Mouse (Mus musculus) CD4-positive, CD25-positive, alpha-beta regulatory T cell, adult 2 months (primary cell): Measurements from ENCODE around the gene Ccdc83.

Experiments used
- DNase-seq: peaks from one replicate; pipeline ENCODE4 v3.0.0-alpha.2; 2012; ENCODE audit warnings: low read depth, low spot score

The Ccdc83 gene

DNA sequence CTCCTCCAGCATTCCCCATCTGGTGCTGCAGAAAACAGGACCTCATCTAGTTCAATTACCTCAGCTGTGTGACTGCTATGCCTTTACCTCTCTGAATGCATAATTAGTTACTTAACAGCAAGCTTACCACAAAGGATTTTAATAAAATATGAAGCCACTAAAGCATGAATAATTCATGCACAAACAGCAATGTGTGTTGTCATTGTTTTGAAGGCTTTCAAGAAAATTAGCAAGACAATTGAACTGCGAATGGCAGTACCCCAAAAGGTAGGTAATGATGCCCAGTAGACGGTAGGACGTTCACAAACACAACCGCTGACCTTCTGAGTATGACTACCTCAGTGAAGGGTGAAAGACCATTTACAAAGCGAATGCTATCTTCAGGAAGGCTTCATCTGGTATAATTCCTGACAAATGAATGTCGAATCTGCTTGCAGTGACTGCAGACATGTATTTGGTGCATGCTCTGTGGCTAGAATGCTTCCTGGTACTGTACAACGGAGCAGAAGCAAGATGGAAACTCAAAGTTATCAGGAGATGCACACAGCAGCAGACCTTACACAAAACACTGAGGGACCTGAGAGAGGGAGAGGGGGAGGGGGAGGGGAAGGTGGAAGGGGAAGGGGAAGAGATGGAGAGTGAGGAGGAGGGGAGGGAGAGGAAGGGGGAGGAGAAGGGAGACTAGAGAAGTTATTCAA lies 3.5 kb downstream of the Ccdc83 start:
- DNase-seq: no peak

DNA sequence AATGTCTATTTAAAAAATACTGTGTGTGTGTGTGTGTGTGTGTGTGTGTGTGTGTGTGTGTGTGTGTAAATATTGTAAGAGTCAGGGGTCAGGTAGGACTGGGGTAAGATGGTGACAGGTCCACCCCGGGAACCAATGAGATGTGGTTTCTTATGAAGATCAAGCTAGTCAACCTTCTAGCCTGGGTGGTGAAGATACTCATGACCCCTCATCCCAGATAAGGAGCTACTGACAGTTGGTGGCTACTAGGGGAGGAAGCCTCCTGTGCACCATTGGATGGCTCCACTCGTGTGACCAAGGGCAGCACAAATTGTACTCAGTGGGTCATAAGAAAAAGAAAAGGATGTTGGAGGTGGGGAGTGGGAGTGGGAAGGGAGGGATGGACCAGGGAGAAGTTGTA lies 5.7 kb downstream of the Ccdc83 start:
- DNase-seq: no peak

DNA sequence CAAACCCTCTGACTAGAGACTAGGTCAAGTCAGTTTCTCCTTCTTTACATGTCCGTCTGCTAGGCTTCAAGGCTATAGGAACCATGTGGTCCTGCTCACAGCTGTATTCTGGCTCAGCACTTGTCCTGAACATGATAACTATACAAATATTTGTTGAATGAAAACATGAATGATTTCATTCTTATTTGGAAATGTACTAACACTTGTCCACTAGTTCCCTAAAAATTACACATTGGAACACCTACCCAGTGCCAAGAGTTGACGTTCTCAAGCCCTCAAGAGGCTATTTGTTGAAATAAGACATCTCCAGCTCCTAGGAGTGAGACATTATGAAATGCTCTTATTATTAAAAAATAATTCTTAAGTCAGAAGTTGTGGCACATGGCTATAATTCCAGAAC lies 6.9 kb downstream of the Ccdc83 start:
- DNase-seq: no peak

DNA sequence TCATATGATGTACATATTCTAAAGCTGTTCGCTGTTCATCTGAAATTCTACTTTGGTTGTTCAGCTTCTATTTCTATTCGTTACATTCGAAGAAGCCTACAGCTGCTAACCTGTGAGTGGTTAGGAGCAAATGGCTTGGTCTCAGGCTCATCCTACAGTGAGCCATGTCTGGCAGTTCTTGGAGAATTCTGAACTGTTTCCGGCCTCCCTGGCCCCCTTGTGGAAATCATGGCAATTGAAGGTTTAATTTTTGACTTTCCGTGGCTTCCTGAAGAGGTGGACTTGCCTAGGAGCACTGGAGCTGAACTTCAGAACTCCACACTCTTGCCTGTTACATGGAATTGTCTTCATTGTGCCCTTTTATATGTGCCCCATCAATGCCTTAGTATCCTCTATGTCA lies 12.6 kb downstream of the Ccdc83 start:
- no peak for DNase-seq

DNA sequence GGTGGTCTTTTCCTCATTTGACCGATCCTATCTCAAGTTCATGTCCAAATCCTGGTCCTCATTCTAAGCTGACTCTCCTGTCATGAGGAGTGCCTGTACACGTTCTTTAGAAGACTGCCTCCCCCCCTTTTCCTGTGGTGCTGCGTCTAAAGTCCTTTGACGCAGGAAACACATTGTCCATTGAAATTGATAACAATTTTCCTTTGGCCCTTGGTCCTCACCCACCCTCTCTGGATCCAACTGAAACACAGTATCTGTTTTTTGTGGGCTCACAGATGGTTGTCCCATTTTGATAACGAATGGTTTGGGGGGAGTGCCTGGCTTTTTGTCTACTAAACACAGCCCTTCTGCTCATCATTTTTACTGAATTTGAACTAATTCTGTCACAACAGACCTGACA lies 21.9 kb downstream of the Ccdc83 start:
- no peak for DNase-seq

DNA sequence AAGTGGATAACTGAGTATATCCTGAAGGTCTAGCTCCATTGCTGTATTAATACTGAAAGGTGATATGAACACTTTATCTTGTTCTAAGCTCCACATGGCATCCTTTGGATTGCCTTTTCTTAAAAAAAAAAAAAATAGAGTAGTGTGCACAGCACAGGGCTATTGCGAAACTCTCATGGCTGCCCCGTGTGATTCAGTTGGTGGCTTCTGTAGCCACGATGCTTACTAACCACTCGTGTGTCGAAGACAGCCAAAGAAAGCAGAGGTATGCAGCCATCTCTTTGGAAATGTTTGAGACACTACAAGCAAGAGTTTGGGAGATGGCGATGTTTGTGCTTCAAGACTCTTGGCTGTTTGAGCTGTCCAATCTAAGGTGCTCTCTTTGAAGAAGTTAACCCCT lies 22.4 kb downstream of the Ccdc83 start:
- DNase-seq: no peak

DNA sequence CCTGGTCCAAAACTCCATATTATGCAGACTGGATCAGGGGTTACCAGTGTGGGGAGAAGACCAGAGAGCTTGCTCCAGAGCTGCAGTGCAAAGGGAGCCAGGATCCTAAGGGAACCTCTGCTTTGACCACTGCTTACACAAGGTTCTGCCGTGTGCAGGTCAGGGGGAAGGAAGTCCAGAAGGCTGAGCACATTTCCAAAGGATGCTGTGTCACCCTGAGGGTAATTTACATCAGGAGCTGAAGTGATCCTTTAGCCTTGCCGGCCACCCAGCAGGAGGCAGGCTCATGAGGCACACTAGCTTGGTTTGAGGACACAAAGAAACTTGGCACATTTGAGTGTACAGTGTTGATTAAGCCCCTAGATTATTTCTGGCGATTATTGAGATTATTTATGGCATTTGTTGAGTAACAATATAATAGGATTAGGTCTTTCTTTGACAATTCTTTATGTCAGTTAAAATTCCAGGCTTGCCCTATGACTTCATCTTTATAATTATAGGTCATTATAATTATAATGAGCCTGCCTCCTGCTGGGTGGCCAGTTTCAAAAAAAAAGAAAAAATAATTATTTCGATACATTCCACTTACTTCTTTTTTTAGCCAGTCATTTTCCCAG lies 29.2 kb downstream of the Ccdc83 start:
- DNase-seq: no peak

DNA sequence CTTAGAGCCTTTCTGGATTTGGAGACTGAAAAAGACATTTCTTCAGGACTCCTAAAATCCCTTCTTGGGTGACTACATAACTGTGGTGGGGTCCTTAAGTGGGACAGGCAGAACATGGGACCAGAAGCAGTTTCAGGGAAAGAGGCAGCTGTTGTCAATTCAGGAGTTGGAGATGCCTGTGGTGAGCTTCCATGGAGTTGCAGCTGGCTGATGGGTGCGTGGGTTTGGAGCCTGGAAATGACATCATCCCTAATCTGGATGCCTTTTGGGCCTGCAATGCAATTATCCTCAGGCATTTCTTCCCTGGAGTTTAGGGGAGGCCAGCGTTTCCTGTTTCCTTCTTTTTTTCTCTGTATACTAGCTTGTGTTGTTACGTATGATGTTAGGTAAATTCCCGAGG lies 31.7 kb downstream of the Ccdc83 start:
- no peak for DNase-seq

DNA sequence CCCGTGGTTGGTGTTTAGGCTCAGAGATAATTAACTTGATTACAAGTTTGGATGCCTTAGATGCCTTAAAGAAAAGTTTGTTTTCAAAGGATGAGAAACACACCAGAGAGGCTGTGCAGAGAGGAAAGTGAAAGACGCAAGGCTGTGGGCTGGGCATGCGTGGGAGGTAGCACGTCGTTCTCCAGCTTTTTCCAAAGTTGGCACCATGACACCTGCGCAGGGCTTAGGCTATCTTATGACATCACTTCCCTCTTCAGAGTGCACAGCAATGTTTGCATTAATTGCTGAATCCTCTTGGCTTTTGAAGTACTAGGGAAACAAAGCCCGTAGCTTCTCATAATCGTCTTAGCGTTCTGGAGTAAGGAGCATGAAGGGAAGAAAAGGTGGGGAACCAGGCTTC lies 34.1 kb downstream of the Ccdc83 start:
- DNase-seq: no peak

DNA sequence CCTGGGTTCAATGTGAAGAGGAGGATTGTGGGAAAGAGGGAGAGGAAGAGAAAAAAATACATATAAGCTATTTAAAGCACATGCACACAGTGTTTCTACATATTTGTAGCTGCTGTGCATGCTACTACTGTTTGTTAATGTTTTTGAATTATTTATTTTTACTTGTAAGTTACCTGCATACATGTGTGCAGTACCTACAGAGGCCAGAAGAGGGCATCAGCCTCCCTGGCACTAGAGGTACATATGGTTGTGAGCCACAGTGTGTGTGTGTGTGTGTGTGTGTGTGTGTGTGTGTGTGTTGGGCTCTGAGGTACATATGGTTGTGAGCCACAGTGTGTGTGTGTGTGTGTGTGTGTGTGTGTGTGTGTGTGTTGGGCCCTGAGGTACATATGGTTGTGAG lies 36.7 kb downstream of the Ccdc83 start:
- DNase-seq: peak; percentile 61

DNA sequence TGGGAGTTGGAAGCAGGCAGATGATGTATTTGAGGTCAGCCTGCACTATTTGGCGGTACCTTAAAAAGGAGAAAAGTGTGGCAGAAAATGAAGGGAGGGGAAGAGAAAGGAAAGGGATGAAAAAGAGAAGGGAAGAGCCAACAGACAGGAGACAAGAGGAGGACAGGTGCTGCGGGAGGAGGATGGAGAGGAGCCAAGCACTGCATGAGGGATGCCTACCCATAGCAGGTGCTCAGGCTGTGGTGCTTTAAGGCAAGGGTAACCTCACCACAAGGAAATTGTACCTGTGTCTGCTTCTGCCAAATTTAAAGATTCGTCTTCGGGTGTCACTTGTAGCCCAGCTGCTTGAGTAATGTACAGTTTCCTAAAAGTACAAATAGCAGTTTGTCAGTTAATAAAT lies 37.5 kb downstream of the Ccdc83 start:
- no peak for DNase-seq

DNA sequence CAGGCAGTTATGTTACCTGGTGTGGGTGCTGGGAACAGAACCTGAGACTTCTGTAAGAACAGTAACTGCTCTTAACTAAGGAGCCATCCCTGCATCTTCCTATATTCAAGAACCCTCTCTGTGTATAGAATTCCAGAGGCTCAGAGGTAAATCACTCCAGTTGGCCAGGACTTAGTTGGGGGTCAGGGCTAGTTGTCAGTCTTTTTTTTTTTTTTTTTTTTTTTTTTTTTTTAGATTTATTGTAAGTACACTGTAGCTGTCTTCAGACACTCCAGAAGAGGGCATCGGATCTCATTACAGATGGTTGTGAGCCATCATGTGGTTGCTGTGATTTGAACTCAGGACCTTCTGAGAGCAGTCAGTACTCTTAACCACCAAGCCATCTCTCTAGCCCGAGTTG lies 44.1 kb downstream of the Ccdc83 start:
- no peak for DNase-seq

DNA sequence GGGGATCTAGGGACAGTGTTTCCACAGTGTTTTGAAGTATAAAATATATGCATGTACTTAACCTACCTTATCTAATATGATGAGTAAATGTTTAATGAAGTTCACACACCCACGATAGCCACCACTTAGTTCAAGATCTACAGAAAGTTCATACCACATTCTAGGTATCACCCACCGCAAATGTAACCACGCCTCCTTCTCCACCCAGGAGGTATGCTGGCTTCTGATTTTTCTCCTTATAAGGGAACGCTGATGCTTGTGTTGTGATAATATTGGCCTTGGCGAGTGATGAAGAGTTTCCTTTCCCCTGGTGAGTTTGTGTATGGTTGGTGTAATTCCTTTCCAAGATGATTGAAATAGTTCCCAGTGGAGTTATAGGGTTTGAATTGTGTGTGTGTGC lies 47.5 kb downstream of the Ccdc83 start:
- peak; percentile 26 for DNase-seq

DNA sequence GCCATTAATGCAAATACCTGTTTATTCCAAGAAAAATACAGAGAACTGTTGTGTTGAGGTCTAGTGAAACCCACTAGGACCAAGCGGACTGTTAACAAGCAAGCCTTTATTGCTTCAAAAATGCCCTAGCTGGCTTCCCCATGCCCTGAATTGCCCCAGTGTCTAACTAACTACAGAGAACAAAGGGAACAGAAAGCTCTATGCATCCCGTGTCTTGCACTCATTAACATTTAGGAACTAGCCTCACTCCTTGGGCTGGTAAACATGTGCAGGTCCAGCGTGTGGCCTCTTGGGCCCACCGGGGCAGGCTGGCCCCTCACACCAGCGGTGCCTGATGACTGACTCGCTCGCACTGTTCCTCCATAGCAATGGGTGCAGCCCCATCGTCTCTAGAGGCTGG lies 49.1 kb downstream of the Ccdc83 start:
- no peak for DNase-seq

DNA sequence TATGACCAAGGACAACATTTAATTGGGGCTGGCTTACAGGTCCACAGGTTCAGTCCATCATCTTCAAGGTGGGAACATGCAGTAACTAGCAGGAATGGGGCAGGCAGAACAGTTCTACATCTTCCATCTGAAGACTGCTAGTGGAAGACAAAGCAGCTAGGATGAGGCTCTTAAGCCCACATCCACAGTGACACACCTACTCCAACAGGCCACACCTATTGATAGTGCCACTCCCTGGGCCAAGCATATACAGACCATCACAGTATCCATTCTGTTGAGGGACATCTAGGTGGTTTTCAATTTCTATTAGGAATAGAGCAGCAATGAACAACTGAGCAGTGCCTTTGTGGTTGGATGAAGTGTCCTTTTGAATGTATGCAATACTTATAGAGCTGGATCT lies 54.6 kb downstream of the Ccdc83 start:
- no peak for DNase-seq

DNA sequence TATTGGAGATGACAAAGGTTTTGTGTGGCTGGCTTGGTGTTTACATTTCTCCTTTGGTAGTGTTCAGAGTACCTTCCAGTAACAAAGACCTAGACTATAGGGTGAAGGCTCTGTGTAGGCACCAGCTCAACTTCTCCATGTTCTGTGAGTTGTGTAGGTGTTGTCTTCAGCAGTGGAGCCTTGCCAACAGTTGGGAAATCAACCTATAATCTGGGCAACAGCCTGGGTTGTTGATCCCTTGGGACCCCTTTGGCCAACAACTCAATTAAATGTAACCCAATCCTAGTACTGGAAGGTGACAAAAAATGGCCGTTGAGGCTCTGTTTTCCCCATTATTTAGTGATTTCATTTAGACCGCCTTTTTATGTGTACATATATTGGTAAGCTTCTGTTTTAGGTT lies 55.5 kb downstream of the Ccdc83 start:
- no peak for DNase-seq

DNA sequence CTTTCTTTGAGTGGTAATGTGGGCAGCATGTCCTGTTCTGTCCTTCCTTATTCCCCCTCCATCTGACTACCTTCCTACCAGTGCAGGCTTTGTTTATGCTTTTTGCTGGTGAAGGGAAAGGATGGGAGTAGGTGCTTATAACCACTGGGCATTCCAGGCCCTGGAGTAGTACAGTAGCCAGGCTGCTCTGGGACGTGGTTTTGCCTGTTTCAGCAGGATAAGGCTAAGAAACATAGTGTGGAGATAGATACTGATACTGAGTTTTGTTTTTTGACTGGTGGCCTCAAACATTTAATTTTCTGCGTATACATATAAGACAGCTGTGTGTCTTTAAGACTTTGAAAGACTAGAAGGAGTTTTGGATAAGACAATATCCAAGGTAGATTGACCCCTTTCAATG lies 61.7 kb downstream of the Ccdc83 start:
- DNase-seq: no peak

DNA sequence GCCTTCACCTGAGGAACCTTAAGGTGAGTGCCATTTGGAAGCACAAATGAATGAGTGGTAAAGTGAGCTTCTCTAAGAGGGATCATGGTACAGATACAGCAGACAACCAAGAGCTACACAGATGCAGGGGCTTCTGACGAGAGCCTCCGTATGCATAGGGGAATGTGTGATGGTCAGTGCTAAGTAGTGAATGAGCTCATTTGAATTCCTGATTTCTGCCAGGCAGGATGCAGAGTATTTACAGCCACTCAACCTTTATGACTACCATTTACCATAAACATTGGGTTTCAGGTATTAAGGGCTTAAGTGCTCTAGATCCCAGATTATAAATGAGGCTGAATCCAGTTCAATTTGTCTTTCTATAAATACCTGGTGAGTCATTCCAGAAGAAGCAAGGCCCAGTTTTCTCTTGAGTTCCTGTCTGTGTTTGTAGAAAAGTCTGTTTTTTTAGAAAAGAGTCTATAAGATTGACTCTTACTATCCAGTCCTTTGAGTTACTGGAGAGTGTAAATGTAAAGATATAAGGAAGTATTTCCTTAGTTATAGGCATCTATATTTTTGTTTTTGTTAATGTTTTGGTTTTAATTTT lies 63.6 kb downstream of the Ccdc83 start:
- no peak for DNase-seq

DNA sequence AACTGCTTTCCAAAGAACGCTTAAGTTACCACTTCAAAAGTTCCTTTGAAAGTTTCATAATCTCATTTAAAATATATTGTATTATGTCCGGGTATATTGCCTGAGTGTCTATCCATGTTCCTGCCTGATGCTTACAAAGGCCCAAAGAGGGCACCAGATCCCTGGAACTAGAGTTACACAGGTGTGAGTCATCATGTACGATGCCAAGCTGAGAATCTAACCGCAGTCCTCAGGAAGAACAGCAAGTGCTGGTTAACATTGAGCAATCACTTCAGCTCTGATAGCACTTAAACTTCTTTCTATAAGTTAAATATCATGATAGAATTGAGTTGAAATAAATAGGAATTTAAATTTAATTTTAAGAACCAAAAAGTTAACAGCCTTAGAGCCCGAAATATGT lies 65.3 kb downstream of the Ccdc83 start:
- no peak for DNase-seq

DNA sequence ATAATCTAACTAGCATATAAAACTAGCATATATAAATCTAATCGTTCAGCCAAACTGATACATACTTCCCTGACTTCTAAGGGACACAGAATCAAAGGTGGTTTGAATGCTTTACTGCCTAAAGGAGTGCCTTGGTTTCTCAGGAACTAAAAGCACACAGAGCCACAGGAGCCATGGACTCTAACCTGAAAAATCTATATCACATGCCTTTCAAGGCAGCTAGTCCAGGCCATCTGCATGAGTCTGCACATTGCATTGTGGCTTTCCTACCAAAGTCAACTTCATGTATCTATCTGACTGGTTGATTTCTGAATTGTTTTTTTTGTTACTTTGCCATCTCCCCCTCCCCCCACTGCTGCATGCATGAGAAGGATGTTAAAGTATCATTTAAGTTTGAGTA lies 84.9 kb downstream of the Ccdc83 start:
- no peak for DNase-seq

DNA sequence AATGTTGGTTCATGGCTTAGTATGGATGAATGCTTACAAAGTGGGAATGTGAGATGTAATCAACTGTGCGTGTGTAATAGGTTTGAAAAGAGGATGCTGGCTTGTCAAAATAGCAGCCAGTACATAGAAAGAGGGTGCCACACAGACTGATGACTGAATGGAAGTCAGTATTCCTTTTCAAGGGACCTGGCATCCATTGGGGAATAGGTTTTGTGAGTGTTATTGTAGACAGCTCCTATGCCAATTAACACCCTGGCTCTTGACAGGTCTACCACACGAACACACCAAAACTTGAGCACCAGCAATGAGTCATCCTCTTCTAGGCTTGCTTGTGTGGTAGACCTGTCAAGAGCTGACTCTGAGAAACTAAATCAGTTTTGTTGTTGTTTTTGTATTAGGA lies 90.0 kb downstream of the Ccdc83 start:
- no peak for DNase-seq
